Mouse (Mus musculus) A20 (cell line): Measurements from ENCODE around the gene Col9a2.

Experiments used
- DNase-seq: peaks from one replicate; pipeline ENCODE4 v3.0.0-alpha.2; 2011; ENCODE audit warnings: low read depth, low spot score

Col9a2 gene

DNA sequence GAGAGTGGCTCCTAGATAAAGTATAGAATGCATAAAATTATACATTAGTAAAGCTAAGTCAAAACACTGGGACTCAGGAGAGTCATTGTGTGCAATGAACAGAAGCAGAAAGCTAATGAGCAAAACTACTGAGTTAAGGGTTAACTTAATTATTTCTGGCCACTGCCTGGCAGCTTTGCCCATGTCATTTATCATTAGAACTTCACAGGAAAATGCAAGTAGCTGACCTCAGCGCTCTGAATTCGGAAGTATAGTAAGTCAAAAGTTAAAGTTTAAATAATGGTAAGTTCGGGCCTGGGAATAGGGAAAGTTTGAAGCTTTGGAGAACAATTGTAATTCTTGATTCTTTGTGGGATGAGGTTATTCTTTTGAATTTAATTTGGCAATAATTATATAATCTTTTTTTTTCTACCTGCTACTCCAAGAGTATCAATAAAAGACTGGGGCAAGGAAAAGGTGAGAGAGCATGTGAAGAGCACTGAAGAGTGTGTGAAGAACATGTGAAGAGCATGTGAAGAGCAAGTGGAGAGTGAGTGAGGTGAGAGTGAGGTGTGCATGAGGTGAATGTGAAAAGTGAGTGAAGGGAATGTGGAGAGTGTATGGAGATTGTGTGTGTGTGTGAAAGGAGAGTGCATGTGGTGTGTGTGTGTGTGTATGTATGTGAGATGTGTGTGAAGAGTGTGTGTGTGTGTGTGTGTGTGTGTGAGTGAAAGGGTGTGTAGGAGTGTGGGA lies 38.9 kb downstream of the Col9a2 start:
- no peak for DNase-seq

DNA sequence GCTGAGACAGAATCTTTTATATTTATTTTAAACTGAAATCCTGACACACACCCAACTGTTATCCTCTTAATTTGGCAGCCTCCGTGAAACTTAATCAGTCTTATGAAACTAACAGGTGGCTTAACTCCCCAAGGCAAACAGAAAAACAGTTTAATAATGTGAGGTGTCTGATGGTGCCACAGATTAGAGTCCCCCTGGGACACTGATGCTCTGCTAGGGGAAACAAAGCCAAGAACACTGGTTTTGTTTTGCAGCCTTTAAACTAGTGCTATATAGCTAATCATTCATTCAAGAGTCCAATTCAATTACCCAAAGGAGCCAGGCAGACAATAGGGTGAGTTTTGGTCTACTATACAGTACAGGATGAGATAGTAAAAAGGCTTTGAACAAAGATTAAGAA lies 41.2 kb downstream of the Col9a2 start:
- DNase-seq: peak; percentile 47

DNA sequence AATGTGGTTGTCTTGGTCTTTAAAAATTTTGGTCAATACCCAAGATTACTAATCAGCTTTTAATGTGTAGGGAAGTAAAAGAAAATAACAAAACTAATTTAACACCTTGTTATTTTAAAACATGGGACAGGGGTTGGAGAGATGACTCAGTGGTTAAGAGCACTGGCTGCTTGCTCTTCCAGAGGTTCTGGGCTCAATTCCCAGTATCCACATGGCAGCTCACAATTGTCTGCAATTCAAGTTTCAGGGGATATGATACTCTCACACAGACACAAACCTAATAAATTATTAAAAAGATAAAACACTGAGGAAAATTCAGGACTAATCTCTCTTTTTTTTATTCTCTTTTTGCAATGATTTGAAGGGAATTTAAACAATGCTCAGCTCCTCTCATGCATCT lies 45.3 kb downstream of the Col9a2 start:
- DNase-seq: no peak

DNA sequence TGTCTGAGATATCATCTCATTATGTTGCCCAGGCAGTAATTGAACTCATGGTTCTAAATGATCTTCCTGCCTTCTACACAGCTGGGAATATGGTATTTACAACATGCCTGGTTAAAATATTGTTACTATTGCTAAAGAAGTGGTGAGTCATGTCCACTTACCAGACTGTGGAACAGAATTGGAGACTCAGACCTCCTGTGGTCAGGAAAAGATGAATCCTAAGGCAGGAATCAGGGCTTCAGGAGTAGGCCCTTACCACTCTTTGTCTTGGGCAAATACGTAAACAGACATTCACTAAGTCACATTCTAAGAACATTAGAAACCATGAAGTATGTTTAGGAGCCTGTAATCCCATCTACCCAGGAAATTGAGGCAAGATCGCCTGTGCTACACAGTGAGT lies 49.5 kb downstream of the Col9a2 start:
- no peak for DNase-seq

DNA sequence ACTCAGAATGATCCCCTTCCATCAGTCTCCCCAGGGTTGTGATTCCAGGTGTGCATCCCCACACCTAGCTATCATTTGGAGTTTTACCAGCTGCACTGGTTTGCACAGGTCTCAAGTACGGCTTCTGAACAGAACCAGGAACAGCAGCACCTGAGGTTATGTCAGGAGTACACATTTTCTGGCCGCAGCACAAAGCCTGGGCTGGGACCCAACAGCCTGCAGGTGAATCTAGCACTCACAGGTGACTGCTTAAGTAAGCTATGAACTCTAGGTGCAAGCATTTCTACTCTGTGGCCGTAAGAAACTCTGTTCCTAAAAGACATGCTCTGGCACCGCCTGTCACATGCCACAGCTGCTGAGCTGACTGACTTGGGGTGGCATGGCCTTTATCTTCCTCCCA lies 51.0 kb downstream of the Col9a2 start:
- DNase-seq: no peak

DNA sequence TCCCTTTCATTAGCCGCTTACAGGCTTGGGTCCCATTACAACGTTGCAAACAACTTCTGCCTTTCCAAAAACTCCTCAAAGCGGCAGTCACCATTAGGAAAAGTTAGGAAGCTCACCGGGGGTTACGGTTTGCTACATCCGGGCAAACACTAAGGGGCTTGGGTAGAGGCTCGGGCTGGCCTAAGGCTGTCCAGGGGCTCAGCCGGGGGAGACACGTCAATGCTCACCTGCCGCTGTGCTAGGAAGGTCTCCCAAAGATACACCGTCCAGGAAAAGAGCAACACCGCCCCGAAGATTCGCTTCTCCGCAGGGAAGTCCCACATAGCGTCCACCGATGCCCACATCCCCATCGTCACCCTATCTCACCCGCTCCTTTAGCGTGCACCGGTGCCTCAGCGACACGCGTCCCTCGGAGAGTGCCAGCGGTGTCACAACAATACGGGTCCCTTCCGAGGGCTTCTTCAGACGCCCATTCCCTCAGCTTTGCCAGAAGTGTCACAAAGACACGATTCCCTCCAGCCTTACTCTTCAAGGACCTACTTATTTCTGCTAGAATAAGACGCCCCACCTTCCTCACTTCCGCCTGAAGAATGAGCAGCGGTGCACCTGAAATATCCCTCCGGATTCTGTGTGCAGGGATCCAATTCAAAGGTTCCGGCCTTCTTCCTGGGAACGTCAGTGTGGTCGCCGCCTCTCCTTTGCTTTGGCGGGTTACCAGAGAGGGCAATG lies 58.6 kb downstream of the Col9a2 start, which contains the start of gene Zmpste24:
TSS of gene Zmpste24 (minus strand) at position 592 of the 729 bp plus-strand sequence.
- peak; percentile 96 for DNase-seq

DNA sequence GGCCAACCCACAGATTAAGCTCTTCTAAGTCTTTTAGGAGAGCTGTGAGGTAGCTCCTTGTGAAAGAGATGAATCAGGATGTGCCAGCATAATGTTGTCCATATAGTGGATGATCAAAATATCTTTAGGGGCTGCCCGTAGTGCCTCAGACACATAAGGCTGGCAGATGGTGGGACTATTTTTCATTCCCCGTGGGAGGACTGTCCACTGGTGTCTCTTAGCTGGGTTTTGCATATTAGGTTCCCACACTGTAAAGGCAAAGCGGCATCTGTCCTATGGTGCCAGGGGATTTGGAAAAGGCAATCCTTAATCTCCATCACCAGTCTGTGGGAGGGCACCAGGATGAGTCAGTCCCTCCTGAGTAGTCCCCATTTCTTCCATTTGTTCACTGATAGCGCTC lies 64.1 kb downstream of the Col9a2 start:
- DNase-seq: no peak
